Mouse (Mus musculus): ENCODE measurements around the gene Dusp28. TPM values are rescaled to one million over a fixed set of nuclear protein-coding genes. Genes with fewer than 3 reads are reported as not detected.

Gene Dusp28
- 10 to 100 TPM; 22.2 to 23.1 TPM for total RNA-seq (2021)
- long read RNA-seq, experiment 1, transcript Dusp28-201 (2 exons, 1,314 nt): major isoform, 13 of 20 reads
- long read RNA-seq, experiment 1, partial matches to known transcripts: 3 of 20 reads
- long read RNA-seq, experiment 1, other reads (novel, unspliced or antisense): 4 of 20 reads
- long read RNA-seq, experiment 2, transcript Dusp28-201 (2 exons, 1,314 nt): major isoform, 22 of 31 reads
- long read RNA-seq, experiment 2, partial matches to known transcripts: 3 of 31 reads
- long read RNA-seq, experiment 2, other reads (novel, unspliced or antisense): 6 of 31 reads

GRCm38 (mm10) chr1:92906779-92907631, at the start of gene Dusp28:
Dusp28 (plus strand) TSS chr1:92906981.
- DNase-seq (ENCODE audit: low spot score in 2 of 2): peak; percentile 70 to 86

DNA sequence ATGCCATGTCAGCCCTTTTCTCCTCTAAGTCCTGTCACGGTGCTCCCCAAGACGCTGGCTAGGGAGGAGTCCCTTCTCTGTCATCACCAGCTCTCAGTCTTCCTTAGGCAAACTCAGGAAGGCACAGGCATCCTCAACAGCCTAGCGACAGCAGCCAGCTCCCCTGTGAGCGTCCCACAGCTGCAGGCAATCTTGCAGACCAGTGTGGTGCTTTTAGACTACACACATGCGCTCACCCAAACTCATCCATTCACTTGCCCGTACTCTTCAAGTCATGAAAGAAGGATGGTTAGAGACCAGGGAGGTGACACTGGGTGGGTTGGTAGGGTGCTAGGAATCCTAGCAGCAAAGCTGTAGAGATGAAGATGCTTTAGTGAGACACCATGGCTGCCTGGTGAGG, 45.3 kb upstream of the Dusp28 start:
- no peak for DNase-seq (ENCODE audit: low spot score in 2 of 2)

DNA sequence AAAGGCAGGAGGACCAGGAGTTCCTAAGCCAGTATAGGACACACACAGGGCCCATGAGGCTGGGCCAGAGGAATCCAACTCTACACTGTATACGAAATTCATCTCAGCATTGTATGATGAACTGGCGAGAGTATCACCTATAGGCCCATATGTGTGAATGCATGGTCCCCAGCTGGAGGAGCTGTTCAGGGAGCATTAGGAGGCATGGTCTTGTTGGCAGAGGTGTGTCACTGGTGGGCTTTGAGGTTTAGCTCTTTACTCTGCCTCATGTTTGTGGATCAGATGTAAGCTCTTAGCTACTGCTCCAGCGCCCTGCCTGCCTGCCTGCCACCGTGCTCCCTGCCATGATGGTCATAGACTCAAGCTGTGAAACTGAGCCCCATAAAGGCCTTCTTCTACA, 43.5 kb upstream of the Dusp28 start:
- DNase-seq (ENCODE audit: low spot score in 2 of 2): no peak

GRCm38 (mm10) chr1:92866170-92866569, 40.6 kb upstream of the Dusp28 start:
- DNase-seq (ENCODE audit: low spot score in 2 of 2): no peak

- no peak for DNase-seq (ENCODE audit: low spot score in 2 of 2)
These were observed 36.8 kb upstream of the Dusp28 start for GRCm38 (mm10) chr1:92869985-92870384.

DNA sequence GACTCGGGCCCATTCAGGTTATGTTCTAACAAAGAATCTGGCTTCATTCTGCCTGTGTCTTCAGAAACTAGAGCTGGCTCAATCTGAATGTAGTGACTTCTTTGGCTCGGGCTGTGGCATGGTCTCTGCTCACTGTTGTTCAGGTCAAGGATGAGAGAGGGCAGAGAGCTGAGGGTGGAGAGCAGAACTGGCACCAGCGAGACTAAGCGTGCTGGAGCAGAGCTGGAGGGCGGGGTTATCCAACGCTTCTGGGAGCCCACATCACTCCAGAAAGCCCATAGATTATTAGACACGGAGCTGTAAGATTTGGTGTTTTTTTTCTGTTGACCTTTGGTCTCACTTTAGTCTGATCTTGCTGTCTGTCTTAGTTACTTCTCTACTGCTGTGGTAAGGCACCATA, 34.1 kb upstream of the Dusp28 start:
- DNase-seq (ENCODE audit: low spot score in 2 of 2): no peak

GRCm38 (mm10) chr1:92874011-92874410, 32.8 kb upstream of the Dusp28 start:
- no peak for DNase-seq (ENCODE audit: low spot score in 2 of 2)

DNA sequence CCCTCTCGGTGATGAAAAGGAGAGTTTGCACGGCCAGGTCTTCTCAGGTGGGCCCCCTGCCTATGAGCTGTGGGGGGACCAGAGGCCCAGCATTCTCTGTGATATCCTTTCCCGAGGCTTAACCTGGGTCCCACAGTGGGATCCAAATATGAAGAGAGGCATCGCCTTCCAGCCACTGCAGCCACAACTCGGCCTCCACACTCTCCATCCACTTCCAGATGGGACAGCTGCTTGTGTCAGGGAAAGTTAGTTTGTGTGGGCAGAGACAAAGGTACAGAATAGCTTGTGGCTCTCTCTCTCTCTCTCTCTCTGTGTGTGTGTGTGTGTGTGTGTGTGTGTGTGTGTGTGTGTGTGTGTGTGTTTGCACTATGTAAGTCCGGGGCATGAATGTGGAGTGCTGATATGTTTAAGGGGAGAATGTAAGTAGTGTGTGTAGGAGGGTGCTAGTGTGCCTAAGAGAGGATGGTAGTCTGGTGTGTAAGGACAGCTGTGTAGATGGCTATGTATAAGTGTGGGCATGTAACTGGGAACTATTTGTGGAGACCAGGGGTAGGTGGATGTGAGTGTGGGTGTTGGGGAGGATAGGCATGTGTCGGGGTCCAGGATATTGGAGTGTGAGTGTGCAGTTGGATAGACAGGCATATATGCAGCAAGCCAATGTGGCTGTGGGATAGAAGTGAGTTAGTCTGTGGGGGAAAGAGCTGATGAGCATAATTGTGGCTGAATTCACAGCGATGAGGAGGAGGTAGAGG, 31.2 kb upstream of the Dusp28 start:
- DNase-seq (ENCODE audit: low spot score in 2 of 2): no peak

DNA sequence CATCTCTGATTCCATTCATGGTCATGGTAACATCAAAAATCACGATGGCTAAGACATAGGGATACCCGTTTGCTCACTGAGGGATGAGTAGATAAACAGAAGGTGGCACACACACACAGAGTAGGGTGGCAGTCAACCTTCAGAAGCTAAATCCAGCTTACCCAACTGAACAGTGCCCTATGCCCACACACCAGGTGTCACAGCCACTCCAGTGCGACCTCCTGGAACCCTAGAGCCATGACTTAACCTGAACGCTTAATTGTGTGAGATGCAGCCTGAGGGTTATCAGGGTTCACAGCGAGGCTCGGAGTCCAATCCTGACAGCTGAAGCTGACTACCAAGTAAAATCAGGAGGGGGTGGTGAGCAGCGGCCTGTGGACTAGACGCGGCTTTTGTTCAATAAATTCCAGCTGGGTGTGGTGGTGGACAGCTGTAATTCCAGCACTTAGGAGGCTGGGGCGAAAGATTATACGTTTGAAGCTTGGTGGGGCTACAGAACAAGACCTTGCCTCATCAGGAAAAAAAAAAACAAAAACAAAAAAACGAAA, 29.3 kb upstream of the Dusp28 start:
- no peak for DNase-seq (ENCODE audit: low spot score in 2 of 2)

- DNase-seq (ENCODE audit: low spot score in 2 of 2): no peak
These were observed 28.6 kb upstream of the Dusp28 start for GRCm38 (mm10) chr1:92878066-92878741.

- DNase-seq (ENCODE audit: low spot score in 2 of 2): no peak
These were observed 27.5 kb upstream of the Dusp28 start for GRCm38 (mm10) chr1:92879266-92879665.

DNA sequence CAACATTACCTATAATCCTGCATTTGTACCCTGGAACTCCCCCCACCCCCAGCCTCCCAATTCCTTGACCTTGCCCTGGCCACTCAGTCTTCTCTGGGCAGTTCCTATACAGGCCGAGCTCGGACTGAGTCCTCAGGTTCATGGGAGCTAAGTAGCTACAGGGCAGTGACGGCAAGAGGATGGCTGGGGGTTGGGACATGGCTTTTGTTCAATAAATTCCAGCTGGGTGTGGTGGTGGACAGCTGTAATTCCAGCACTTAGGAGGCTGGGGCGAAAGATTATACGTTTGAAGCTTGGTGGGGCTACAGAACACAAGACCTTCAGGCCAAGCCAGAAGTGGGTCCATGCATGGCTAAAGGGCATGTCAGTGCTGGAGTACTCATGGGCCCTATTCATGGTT, 26.7 kb upstream of the Dusp28 start:
- no peak for DNase-seq (ENCODE audit: low spot score in 2 of 2)

- DNase-seq (ENCODE audit: low spot score in 2 of 2): no peak
These were observed 24.8 kb upstream of the Dusp28 start for GRCm38 (mm10) chr1:92881982-92882381.

GRCm38 (mm10) chr1:92888901-92889655, 17.7 kb upstream of the Dusp28 start:
- no peak for DNase-seq (ENCODE audit: low spot score in 2 of 2)

GRCm38 (mm10) chr1:92892791-92893190, 14.0 kb upstream of the Dusp28 start:
- DNase-seq (ENCODE audit: low spot score in 2 of 2): no peak

DNA sequence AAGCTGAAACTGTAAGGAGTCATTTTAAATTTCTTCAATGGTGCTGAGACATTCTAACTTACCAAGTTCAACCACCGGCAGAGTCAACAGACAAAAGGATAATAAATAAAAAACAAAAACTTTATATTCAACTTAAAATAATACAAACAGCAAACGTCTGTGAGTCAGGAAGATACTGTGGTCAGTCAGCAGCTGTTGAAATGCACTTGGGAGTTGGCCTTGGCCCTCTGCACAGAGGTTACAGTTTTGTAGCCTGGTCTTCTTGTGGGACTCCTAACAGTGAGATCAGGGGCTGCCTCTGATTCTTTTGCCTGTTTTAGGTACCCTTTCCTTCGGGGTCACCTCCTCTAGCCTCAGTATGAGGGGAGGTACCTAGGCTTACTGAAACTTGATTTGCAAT, 12.9 kb upstream of the Dusp28 start:
- no peak for DNase-seq (ENCODE audit: low spot score in 2 of 2)

DNA sequence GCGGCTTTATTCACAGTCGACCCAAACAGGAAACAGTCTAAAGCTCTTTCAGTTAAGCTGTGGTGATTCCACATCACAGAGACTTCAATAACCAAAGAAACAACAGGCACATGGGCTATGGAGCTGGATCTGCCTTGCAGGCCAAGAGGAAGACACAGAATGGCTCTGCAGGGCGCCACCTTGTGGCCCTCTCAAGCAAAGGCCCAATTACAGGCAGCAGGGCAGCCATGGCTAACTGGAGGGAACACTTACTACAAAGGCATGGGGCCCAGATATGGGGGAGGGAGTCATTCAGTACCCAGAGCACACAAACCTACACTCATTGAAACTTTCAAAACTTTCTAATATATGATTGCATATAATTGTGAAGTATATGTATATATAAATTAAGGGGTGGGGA, 11.7 kb upstream of the Dusp28 start:
- DNase-seq (ENCODE audit: low spot score in 2 of 2): peak; percentile 49 to 76

DNA sequence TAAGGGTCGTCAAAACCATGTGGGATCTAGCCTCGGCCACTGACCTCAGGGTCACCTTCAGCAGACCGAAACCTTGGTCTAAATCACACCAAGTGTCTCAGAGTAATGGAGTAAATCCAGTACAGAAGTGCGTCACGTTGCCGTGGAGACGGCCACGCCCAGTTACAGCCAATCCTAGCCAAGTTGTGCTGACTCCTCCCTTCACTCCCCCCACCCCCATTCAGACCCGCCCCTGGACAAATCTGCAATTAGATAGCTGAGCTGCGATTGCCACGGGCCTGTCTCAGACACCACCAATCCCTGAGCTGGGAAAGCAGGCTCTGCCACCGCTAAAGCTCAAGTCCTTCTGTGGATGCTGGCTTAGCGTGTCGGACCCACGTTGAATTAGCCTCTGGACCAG, 4.0 kb upstream of the Dusp28 start, which contains the start of gene Ankmy1:
Gene Ankmy1, minus strand, starts transcription at position 121 of the 400 bp plus-strand sequence.
- DNase-seq (ENCODE audit: low spot score in 2 of 2): peak in 1 of 2 experiments; percentile 44

DNA sequence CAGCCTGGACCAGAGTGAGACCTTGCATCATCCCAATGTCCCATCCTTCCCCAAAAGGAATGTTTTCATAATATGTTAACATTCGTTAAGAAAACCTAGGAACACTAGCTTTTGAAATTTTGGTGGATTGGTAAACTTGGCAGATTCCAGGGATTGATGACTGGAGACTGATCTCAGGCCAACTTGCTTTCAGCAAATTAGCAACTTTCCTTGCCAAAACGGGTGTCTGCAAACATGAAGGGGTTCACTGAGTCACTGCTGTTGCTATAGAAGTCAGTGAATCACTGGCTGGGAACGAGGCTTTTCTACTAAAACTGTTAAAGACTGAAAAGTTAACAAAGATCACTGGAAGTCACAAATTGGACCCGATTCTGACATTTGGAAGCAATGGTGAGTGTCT, 3.2 kb upstream of the Dusp28 start:
- DNase-seq (ENCODE audit: low spot score in 2 of 2): no peak

GRCm38 (mm10) chr1:92905703-92906310, 974 bp upstream of the Dusp28 start:
- DNase-seq (ENCODE audit: low spot score in 2 of 2): no peak

Measured in gastrocnemius, postnatal 4 days (tissue).